Mouse (Mus musculus): ENCODE data around the gene Mgst2.

The Mgst2 gene

DNA sequence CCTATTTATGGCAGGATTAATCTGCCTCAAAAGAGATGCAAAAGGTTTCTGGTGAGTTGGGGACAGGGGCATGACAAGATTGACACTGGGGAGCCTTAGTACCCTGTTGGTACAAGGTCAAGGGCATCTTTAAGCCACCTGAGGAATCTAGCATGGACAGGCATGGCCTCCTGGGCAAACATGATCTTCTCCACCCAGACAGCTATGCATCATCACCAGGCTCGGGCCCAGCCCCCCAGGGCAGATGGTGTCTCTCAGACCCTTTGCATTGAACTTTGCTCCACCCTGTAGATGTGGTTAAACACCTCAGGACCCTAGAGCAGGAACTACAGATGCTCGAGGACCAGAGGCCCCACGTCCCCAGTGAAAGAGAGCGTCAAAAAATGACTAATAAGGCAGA is at the start of gene Mgst2:
TSS of gene Mgst2 (plus strand) at position 301 of the 400 bp plus-strand sequence.
- no peak for DNase-seq (ENCODE audit: low spot score)

GRCm38 (mm10) chr3:51611972-51612371 is 48.2 kb upstream of the Mgst2 start:
- DNase-seq (ENCODE audit: low spot score): peak; percentile 51

DNA sequence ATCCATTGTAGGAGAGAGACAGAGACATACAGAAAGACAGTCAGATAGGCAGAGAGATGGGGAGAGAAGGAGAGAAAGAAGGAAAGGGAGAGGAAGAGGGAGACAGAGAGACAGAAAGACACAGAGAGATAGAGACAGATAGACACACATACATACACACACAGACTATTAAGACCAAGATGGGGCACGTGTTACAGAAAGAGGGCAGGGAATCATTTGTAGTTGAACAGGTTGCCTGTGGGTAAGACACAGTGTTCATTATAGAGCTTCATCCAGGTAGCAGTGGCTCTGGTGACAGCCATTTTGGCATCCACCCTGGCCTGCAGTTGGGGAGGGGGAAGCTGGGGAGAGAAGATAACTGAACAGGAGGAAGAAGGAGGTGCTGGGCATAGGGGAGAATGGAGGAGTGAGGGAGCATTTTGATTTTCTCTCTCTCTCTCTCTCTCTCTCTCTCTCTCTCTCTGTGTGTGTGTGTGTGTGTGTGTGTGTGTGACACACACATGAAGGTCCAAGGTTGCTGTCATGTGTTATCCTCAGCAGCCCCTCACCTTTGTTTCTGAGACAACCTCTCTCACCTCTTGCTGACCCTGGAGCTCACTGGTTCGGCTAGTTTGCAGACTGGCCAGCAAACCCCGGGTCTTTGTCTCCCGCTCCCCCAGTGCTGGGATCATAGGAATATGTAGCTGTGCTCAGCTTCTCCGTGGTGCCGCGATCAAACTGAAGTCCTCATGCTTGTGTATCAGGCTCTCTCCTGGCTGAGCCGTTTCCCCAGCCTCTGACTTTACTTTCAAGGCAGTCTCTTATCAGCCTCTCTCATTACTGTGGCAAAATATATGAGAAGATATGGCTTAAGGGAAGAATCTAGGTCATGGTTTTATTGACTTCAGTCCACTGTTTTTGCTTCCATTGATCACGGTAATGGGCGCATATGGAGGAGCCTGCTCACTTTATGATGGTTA is 47.5 kb upstream of the Mgst2 start:
- no peak for DNase-seq (ENCODE audit: low spot score)

GRCm38 (mm10) chr3:51614278-51614677 is 45.9 kb upstream of the Mgst2 start:
- no peak for DNase-seq (ENCODE audit: low spot score)

- no peak for DNase-seq (ENCODE audit: low spot score)
These were observed 36.2 kb upstream of the Mgst2 start for GRCm38 (mm10) chr3:51623956-51624355.

GRCm38 (mm10) chr3:51627741-51628140 is 32.4 kb upstream of the Mgst2 start:
- no peak for DNase-seq (ENCODE audit: low spot score)

- no peak for DNase-seq (ENCODE audit: low spot score)
These were observed 31.2 kb upstream of the Mgst2 start for GRCm38 (mm10) chr3:51628977-51629376.

DNA sequence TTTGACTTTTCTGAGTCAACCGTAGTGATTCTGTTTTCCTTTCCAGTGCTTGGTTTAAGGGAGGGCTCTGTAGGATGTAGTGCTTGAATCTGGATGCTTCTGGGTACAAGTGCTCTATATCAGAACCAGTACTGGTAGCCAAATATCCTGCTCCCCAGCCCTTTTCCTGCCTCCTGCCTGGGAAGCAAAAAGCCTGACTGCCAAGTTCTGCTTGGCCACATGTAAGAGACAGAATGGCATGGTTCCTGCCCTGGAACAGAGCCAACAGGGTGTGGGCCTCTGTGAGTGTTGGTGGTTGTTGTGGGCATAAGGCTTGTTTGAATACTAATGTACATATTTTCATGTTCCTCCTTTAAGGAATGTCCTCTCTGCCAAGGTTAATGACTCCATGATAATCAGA is 29.4 kb upstream of the Mgst2 start:
- DNase-seq (ENCODE audit: low spot score): no peak

- no peak for DNase-seq (ENCODE audit: low spot score)
These were observed 28.2 kb upstream of the Mgst2 start for GRCm38 (mm10) chr3:51631971-51632370.

DNA sequence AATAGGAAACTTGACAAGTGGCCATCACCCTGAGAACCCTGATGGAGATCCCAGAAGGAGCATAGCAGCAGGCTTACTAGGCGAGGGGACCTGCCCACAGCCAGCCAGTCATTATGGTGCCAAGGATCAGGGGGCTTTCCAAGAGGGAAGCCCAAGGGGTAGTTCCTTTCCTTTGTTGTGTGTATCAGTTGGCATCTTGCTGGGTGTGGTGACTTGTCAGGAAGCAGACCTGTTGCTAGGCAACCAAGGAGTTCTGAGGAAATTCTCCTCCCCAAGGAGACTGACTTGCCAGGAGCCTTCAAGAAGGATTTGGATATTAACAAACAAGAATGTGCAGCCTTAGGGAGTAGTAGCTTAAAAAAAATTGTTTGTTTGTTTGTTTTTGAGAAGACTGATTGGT is 25.7 kb upstream of the Mgst2 start:
- DNase-seq (ENCODE audit: low spot score): no peak

DNA sequence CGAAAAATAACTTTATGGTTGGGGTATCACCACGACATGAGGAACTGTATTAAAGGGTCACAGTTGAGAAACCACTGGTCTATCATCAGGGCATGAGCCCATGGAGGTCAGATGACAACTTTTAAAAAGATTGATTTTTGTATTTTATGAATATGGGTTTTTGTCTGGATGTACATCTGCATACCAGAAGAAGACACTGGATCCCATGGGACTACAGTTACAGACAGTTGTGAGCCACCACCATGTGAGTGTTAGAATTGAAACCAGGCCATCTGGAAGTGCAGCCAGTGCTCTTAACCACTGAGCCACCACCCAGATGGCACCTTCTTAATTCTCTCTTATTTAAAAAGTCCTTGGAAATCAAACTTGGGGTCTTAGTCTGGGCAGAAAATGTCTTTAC is 24.2 kb upstream of the Mgst2 start:
- no peak for DNase-seq (ENCODE audit: low spot score)

DNA sequence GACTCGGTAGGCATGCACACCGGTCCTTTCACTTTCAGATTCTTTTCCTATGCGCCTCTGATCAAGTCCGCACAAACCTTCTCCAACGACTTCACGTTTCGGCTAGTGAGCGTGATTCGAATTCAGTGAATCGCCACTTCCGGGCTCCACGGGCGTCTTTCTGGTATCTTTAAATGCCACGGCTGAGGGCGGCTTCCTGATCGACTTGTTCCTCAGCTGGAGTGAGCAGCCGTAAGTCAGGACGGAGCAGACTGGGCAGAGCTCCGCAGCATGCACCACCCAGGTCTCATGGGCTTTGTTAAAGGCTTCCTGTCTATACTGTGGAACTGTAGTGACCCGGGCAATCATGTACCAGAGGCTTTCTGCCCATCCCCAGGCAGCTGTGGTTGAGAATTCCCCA is 23.5 kb upstream of the Mgst2 start:
- no peak for DNase-seq (ENCODE audit: low spot score)

GRCm38 (mm10) chr3:51637326-51637725 is 22.8 kb upstream of the Mgst2 start:
- no peak for DNase-seq (ENCODE audit: low spot score)

DNA sequence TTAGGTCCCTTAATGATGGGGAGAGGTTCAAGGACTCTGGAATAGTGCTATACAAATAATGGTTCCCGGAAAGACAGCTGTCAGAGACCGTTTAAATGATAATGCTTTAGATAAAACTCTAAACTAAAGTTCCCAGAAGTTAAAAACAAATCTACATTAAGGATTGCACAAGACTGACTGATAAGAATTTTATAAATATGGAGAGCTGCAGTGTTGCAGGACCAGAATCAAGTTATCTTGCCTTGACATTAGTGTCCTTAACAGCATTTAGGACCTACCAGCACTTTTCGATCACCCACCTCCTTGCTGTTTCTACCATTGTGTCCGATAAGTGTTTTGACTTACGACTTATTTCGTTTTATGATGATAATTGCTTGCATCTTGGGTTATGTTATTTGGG is 21.9 kb upstream of the Mgst2 start:
- no peak for DNase-seq (ENCODE audit: low spot score)

DNA sequence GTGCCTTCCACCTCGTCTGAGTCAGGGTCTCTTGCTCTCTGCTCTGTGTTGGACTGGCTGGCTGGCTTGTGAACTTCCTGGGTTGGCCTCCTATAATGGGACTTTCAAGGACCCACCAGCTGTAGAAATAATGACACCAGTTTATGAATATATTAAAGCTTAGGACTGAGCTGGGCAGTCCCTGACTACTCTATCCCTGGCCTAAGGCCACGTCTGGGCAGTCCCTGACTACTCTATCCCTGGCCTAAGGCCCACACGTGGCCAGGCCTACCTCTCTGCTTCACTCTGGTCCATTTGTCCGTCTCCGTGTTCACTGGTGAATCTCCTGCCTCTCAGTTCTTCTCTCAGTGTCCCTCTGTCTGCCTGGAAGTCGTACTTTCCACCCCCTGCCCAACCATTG is 14.7 kb upstream of the Mgst2 start:
- no peak for DNase-seq (ENCODE audit: low spot score)

DNA sequence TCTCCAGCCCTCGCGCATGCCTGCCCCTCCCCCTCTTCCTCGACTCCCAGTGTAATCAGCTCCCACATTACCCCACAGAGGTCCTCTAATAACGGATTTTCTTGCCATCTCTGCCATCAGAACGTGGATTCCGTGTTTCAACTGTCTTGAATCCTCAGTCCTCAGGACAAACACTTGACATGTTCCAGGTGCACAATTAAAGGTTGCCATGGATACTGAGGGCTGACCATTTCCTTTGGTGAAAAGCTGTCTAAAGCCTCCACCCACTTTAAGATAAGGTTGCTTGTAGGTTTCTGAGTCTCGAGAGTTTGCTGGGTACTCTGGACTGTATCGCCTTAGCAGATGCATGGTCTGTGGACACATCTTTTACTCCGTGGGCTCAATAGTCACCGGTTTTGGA is 13.9 kb upstream of the Mgst2 start:
- no peak for DNase-seq (ENCODE audit: low spot score)

DNA sequence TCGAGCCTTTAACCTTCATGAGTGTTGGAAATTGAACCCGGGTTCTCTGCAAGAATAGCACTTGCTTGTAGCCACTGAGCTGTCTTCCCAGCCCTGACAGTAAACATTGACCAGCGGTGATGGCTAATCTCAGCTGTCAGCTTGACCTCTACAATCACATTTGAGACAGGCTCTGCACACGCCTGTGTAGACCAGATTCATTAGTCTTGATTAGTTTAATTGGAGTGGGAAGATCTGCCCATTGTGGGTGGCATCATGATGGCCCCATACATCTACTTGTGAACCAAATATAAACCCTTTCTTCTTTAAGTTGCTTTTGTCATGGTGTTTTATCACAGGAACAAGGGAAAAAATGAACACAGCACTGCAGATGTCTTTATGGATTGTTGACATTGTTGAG is 12.8 kb upstream of the Mgst2 start:
- no peak for DNase-seq (ENCODE audit: low spot score)

GRCm38 (mm10) chr3:51648037-51648664 is 12.0 kb upstream of the Mgst2 start:
- DNase-seq (ENCODE audit: low spot score): peak; percentile 42

DNA sequence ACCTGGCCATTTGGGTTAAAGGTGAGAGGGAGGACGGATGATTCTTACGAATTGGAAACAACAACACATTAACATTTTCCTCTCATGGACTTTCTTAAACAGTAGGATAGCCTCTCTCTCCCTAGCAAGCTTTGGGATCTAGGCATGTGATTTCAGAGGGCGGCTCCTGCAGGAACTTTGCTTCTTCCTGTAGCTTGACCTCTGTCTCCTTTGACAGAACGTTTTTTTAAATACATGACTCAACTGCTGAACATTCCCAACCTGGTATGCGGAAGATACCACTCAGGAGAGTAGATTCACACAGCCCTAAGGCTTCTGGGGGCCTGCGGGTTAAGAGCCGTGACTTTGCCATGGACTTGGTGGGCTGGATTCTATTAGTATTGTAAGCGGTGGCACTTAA is 10.7 kb upstream of the Mgst2 start:
- no peak for DNase-seq (ENCODE audit: low spot score)

DNA sequence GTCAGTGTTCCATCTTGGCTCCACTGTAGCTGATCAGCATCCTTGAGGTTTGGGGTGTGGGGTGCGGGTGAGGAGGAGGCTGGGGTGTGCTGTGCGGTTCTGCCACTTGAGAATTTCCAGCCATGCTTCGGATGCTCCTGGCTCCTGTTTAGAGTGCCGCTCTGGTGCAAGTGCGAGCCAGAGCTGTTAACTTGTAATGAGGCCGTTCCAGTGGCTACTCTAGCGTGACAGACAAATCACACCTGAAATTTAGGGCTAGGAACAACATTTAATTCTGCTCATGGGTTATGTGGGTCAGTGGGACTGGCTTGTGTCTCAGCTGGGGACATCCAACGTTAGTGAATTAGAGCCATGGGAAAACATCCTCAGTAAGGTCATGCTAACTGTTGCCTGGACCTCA is 10.2 kb upstream of the Mgst2 start:
- DNase-seq (ENCODE audit: low spot score): no peak

DNA sequence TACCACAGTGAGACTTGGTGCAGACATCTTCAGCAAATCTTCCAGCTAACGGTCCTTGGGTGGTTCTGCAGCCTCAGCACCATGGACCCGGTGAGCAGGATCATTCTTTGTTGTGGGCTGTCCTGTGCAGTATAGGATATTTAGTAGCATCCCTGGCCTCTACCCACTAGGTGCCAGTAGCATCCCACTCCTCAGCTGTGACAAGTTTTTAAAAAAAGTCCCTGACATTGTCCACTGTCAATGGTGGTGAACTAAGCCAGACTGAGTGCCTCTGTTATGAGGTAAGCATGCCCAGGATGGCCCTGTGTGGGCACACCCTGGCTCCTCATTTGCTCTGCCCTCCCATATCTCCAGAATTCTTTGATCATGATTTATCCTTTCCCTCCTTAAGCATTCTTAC is 9.0 kb upstream of the Mgst2 start:
- DNase-seq (ENCODE audit: low spot score): no peak

GRCm38 (mm10) chr3:51652292-51652691 is 7.9 kb upstream of the Mgst2 start:
- peak; percentile 72 for DNase-seq (ENCODE audit: low spot score)

GRCm38 (mm10) chr3:51652701-51653100 is 7.5 kb upstream of the Mgst2 start:
- DNase-seq (ENCODE audit: low spot score): peak; percentile 15

Measured in testis, postnatal 14 days (tissue).